Mouse (Mus musculus) regulatory T cell (primary cell): Measurements from ENCODE around the gene Adam6a.

Source experiments
- in situ Hi-C: fragments of 300-600 bp; cut with MboI, MseI; formaldehyde crosslinking; loops from one replicate; pipeline ENCODE4 v1.15.1; 2025; ENCODE audit warnings: high pct_unique_total_duplicates

The Adam6a gene

DNA sequence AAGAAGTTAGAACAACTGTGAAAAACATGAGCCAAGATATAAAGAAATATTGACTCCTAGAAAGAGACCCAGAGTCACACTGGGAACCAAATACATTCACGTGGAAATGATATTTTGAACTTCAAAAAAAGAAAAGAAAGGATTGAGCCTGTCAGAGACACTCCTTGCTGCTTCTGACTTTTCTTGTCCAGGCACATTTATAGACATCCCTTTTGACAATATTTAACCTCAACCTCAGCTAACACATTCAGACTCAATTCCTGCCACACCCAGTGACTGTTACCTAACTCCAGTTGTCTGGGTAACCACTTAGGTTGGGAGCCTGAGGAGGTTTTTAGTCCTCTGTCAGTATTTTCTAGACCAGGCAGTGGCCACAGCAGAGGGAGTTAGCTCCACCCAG, at the start of gene Adam6a:
TSS of gene Adam6a (plus strand) at position 301 of the 400 bp plus-strand sequence.
- in situ Hi-C loops, result loop anchor here (5.0 kb wide), 1 partner anchor 56 kb away; the partner anchor contains the start of gene Adam6b

DNA sequence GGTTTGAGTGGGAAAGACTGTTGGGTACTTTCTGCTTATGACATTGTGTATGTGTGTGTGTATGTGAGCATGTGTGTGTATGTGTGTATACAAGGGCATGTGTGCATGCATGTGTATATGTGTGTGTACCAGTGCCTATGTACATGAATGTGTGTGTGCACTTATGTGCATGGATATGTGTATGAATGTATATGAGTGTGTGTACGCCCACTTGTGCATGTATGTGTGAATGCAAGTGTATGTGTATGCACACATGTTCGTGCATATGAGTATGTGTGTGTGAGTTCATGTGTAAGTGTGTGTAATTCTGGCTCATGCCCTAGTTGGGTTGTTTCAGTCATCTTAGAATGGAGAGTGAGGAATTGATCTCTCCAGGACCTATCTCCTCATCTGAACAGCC, 17.8 kb upstream of the Adam6a start:
- in situ Hi-C loops, result no loop called here

DNA sequence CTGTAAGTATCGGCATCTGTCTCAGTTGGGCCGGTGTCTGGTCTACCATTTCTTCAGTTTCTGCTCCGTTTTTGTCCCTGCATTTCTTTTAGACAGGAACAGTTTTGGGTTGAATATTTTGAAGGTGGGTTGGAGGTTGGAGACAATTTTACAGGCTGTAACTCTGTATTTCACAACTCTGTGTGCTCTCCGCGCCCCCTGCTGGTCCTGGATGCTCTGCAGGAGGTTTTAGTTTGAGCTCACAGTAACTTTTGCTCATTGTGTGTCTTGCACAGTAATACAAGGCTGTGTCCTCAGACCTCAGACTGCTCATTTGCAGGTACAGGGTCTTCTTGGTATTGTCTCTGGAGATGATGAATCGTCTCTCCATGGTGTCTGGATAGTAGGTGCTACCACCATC, 34.5 kb downstream of the Adam6a start:
- in situ Hi-C loops, result no loop called here

DNA sequence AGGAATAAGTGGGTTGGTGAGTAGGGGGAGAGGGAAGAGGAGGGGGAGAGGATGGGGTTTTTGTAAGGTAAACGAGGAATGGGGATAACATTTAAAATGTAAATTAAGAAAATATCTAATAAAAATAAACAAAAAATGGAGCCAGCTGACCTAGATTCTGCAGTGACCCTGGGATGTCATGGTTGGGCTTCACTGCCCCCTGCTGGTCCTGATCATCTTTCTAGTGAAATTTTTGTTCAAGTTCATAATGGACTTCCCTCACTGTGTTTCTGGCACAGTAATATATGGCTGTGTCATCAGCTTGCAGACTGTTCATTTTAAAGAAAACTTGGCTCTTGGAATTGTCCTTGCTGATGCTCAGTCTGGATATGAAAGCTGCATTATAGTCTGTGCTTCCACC, 44.3 kb downstream of the Adam6a start:
- in situ Hi-C loops, result loop anchor here (5.0 kb wide), 1 partner anchor 366 kb away; no protein-coding TSS in a partner anchor
